Mouse (Mus musculus) testis, adult 2 months (tissue): ENCODE measurements around the gene Chd9.

Experiments used
- CTCF ChIP-seq: fragments of 200-500 bp; IDR thresholded peaks from 2 replicates; pipeline ENCODE4 v1.5.1; 2012; ENCODE audit warnings: low read depth, mild to moderate bottlenecking, inconsistent platforms, low read length, moderate library complexity; ENCODE audit not compliant: control insufficient read depth, insufficient read depth, insufficient replicate concordance
- POLR2A ChIP-seq: fragments of 200-500 bp; IDR thresholded peaks from 2 replicates; pipeline ENCODE4 v1.6.1; 2012; ENCODE audit warnings: low read depth, mild to moderate bottlenecking, inconsistent platforms, low read length, moderate library complexity; ENCODE audit not compliant: control insufficient read depth

DNA sequence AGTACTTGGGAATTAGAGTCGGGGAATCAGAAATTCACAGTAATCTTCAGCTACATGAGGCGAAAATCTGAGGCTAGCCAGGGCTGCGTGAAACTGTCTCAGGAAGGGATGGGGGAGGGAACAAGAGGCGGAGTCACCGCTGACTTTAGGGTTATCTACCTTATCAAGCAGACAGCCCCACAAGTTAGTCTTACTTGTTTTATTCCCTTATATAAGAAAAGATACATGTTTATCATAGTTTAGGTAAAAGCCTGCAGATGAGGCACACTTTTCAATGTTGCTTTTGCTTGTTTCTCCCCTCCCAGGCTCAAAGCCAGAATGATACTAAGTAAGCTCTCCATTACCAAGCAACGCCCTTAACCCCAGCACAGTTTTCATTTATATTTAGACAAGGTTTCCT, 50.4 kb downstream of the Chd9 start:
- TF ChIP-seq CTCF, result no peak
- no peak for TF ChIP-seq POLR2A
